Mouse (Mus musculus) fibroblast of lung, adult 2 months (primary cell): ENCODE results near the gene Actrt1.

Source experiments
- DNase-seq: peaks from one replicate; pipeline ENCODE4 v3.0.0-alpha.2; 2011; ENCODE audit warnings: low read depth

Actrt1 gene

GRCm38 (mm10) chrX:46328707-46329106 lies at the start of gene Actrt1:
TSS of gene Actrt1 (plus strand) at chrX:46329007.
- no peak for DNase-seq

- DNase-seq: no peak
These were observed 2.8 kb downstream of the Actrt1 start for GRCm38 (mm10) chrX:46331463-46332115.
